In the genomic region with DNA sequence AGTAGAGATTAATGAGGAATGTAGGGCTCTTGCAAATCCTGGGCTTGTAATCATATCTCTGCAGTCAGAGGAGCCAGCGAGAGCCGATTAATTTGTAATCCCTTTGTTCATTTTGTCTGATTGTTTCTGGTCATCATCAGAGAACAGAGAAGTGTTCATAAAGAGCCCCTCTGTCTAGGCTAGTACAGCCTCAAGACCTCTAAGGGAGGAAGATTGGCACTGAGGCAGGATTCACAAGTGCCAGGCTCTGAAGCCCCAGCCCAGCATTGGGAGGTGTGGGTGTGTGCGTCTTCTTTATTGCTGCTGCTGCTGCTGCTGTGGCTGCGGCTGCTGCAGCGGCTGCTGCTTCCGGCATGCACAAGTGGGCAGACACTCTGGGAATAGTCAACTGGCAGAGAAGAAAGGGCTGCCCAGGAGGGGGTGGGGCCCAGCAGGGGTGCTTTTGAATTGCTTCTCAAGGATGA, we compare ENCODE assay signal across 10 mouse cellular contexts.
DNase-seq lines count a peak whose midpoint lies in the region; ATAC-seq and TF ChIP-seq lines count a peak whose summit lies in the region.
"Had no signal": no experiment of that assay in that cellular context is flagged by ENCODE, and none has a peak within 500 bp of the region (broad histone marks: within the 10 kb centered on the region; RNA-seq: fewer than 3 reads in every experiment).

No protein-coding gene starts in this region.

- WGBS in lung, embryonic 14.5 days, result 16% methylated on average over 6 of the region's 6 CpGs
- WGBS in lung, adult 2 months, result 22% methylated on average over 6 of the region's 6 CpGs
- WGBS in forebrain, embryonic 12.5 days, result 3% methylated on average over 6 of the region's 6 CpGs
- 31% methylated on average over 6 of the region's 6 CpGs for WGBS in limb, embryonic 10.5 days

- H3K27me3 ChIP-seq in lung, embryonic 14.5 days (ENCODE audit: insufficient read depth, low read length), result no peaks in the 10 kb centered on the region
- H3K27me3 ChIP-seq in forebrain, embryonic 12.5 days, result no peaks in the 10 kb centered on the region
- no peaks in the 10 kb centered on the region for H3K27me3 ChIP-seq in limb, embryonic 10.5 days (ENCODE audit: low read depth, poor library complexity, severe bottlenecking)
- H3K27me3 ChIP-seq: liver, embryonic 15.5 days; Patski had no signal

- H3K9me3 ChIP-seq in lung, embryonic 14.5 days (ENCODE audit: low read depth, low read length), result no peaks in the 10 kb centered on the region
- H3K9me3 ChIP-seq in forebrain, embryonic 12.5 days, result no peaks in the 10 kb centered on the region
- H3K9me3 ChIP-seq in limb, embryonic 10.5 days (replicated peaks), result no peaks in the 10 kb centered on the region
- H3K9me3 ChIP-seq: liver, embryonic 15.5 days had no signal

- no peak overlapping the region for H3K4me3 ChIP-seq in lung, embryonic 14.5 days (ENCODE audit: low read depth, low read length)
- H3K4me3 ChIP-seq in lung, adult 2 months (replicated peaks; ENCODE audit: extremely low read depth, low read depth, low read length), result no peak overlapping the region
- no peak overlapping the region for H3K4me3 ChIP-seq in forebrain, embryonic 12.5 days (replicated peaks)
- no peak overlapping the region for H3K4me3 ChIP-seq in limb, embryonic 10.5 days
- H3K4me3 ChIP-seq: liver, embryonic 15.5 days had no signal

- H3K4me1 ChIP-seq in lung, embryonic 14.5 days (ENCODE audit: insufficient read depth), result peaks cover 37% of the 10 kb centered on the region
- H3K4me1 ChIP-seq in lung, adult 2 months (ENCODE audit: control insufficient read depth, insufficient read depth, low read length), result peaks cover 12% of the 10 kb centered on the region
- peaks cover 81% of the 10 kb centered on the region for H3K4me1 ChIP-seq in forebrain, embryonic 12.5 days
- H3K4me1 ChIP-seq in limb, embryonic 10.5 days, result peaks cover 66% of the 10 kb centered on the region

- no peak for TF ChIP-seq CTCF in lung, embryonic 14.5 days (IDR thresholded peaks at IDR 0.05; ENCODE audit: low read depth)
- TF ChIP-seq CTCF in lung, adult 2 months (IDR thresholded peaks at IDR 0.05; ENCODE audit: insufficient read depth, low read length), result no peak

- no peak overlapping the region for H3K9ac ChIP-seq in lung, embryonic 14.5 days
- H3K9ac ChIP-seq in forebrain, embryonic 12.5 days, result peak overlapping the region; percentile 31; the same call in 1 of the 2 replicates
- H3K9ac ChIP-seq: liver, embryonic 15.5 days had no signal

- no peak for TF ChIP-seq POLR2A in lung, adult 2 months (IDR thresholded peaks at IDR 0.05; ENCODE audit: borderline replicate concordance, extremely low read depth, low read depth, low read length)

- H3K27ac ChIP-seq in lung, embryonic 14.5 days (ENCODE audit: low read depth), result peak overlapping the region; percentile 60; the same call in 1 of the 2 replicates
- H3K27ac ChIP-seq in forebrain, embryonic 12.5 days, result peak overlapping the region; percentile 93
- peak overlapping the region; percentile 88 for H3K27ac ChIP-seq in limb, embryonic 10.5 days
- H3K27ac ChIP-seq: liver, embryonic 15.5 days had no signal

- H3K4me2 ChIP-seq in lung, embryonic 14.5 days, result no peak overlapping the region
- H3K4me2 ChIP-seq in forebrain, embryonic 12.5 days, result peak overlapping the region; percentile 24
- H3K4me2 ChIP-seq: liver, embryonic 15.5 days had no signal

- ATAC-seq in lung, embryonic 14.5 days (ENCODE audit: insufficient read depth), result no peak
- peak; percentile 79 for ATAC-seq in forebrain, embryonic 12.5 days (ENCODE audit: low FRiP score)
- ATAC-seq: Patski had no signal

- intact Hi-C loops in left cerebral cortex, postnatal 4 days (cut with DNase I), result no loop called here

- no peak for DNase-seq in lung, embryonic 14.5 days
- DNase-seq in lung, adult 2 months, result no peak
- DNase-seq in limb, embryonic 10.5 days (ENCODE audit: low spot score), result no peak
- DNase-seq in retina, postnatal 1 day, result peak; percentile 87
- DNase-seq in left cerebral cortex, postnatal 4 days, result no peak
- DNase-seq in spleen, postnatal 36 days (ENCODE audit: low spot score in 2 of 2), result no peak
- DNase-seq: right cerebral cortex, postnatal 4 days had no signal

- peaks cover 11% of the 10 kb centered on the region; the same call in 1 of the 2 replicates for H3K36me3 ChIP-seq in lung, embryonic 14.5 days (ENCODE audit: insufficient read depth)
- H3K36me3 ChIP-seq in forebrain, embryonic 12.5 days (replicated peaks), result peaks cover 10% of the 10 kb centered on the region; the same call in 1 of the 2 replicates
- H3K36me3 ChIP-seq in limb, embryonic 10.5 days, result no peaks in the 10 kb centered on the region
- H3K36me3 ChIP-seq: liver, embryonic 15.5 days had no signal
